In genomic region chr11:80085356-80086055, GRCm38 (mm10) we compare ENCODE assay signal across 17 mouse cellular contexts. TPM values are rescaled to one million over a fixed set of nuclear protein-coding genes. Genes with fewer than 3 reads are reported as not detected.
DNase-seq lines count a peak whose midpoint lies in the region; ATAC-seq and TF ChIP-seq lines count a peak whose summit lies in the region.
"Had no signal": no experiment of that assay in that cellular context is flagged by ENCODE, and none has a peak within 500 bp of the region (broad histone marks: within the 10 kb centered on the region; RNA-seq: fewer than 3 reads in every experiment).

No protein-coding gene starts in this region.

- no peak for DNase-seq in gastrocnemius, adult 2 months
- DNase-seq in gastrocnemius, postnatal 10 days: no peak
- DNase-seq in Muller cell, postnatal 12 days (ENCODE audit: inconsistent ontology term): peak; percentile 38
- DNase-seq in liver, embryonic 13.5 days: no peak
- DNase-seq in right cerebral cortex, postnatal 10 days (ENCODE audit: low spot score in 2 of 2): no peak
- no peak for DNase-seq in gastrocnemius, postnatal 25 days
- no peak for DNase-seq in frontal cortex, postnatal 14 days (ENCODE audit: low spot score in 2 of 2)
- DNase-seq: adrenal gland, adult 2 months; cerebellum, adult 11-12 months; layer of hippocampus, postnatal 36 days; right cerebral cortex, postnatal 25 days had no signal

- H3K4me3 ChIP-seq in gastrocnemius, adult 2 months: no peak overlapping the region
- H3K4me3 ChIP-seq in liver, embryonic 13.5 days (replicated peaks): no peak overlapping the region
- H3K4me3 ChIP-seq in megakaryocyte, embryonic 14.5 days (replicated peaks): peak overlapping the region; percentile 10
- H3K4me3 ChIP-seq: heart, embryonic 12.5 days; hindbrain, embryonic 12.5 days; kidney, embryonic 15.5 days; midbrain, embryonic 12.5 days; neural tube, embryonic 13.5 days had no signal

- H3K4me1 ChIP-seq in liver, embryonic 13.5 days (replicated peaks): peaks cover 64% of the 10 kb centered on the region
- peaks cover 60% of the 10 kb centered on the region for H3K4me1 ChIP-seq in megakaryocyte, embryonic 14.5 days

- no peak for TF ChIP-seq CTCF in gastrocnemius, adult 2 months (IDR thresholded peaks at IDR 0.05)

- no peak overlapping the region for H3K4me2 ChIP-seq in liver, embryonic 13.5 days
- H3K4me2 ChIP-seq: heart, embryonic 12.5 days; hindbrain, embryonic 12.5 days; kidney, embryonic 15.5 days; midbrain, embryonic 12.5 days; neural tube, embryonic 13.5 days had no signal

- H3K36me3 ChIP-seq in liver, embryonic 13.5 days: peaks cover 4% of the 10 kb centered on the region; the same call in 1 of the 2 replicates
- H3K36me3 ChIP-seq in megakaryocyte, embryonic 14.5 days (replicated peaks; ENCODE audit: low read length): peaks cover 8% of the 10 kb centered on the region
- H3K36me3 ChIP-seq: heart, embryonic 12.5 days; hindbrain, embryonic 12.5 days; kidney, embryonic 15.5 days; midbrain, embryonic 12.5 days; neural tube, embryonic 13.5 days had no signal

- no peak for ATAC-seq in liver, embryonic 13.5 days (ENCODE audit: low read depth)

- H3K27me3 ChIP-seq in liver, embryonic 13.5 days: no peaks in the 10 kb centered on the region
- no peaks in the 10 kb centered on the region for H3K27me3 ChIP-seq in megakaryocyte, embryonic 14.5 days (replicated peaks)
- H3K27me3 ChIP-seq: heart, embryonic 12.5 days; hindbrain, embryonic 12.5 days; kidney, embryonic 15.5 days; midbrain, embryonic 12.5 days; neural tube, embryonic 13.5 days had no signal

- 0 out of 2 replicates have a peak overlapping the region, but pooled peaks have one; percentile 12 for H3K27ac ChIP-seq in gastrocnemius, adult 2 months
- H3K27ac ChIP-seq in liver, embryonic 13.5 days: peak overlapping the region; percentile 53
- H3K27ac ChIP-seq: hindbrain, embryonic 12.5 days; kidney, embryonic 15.5 days; midbrain, embryonic 12.5 days; neural tube, embryonic 13.5 days had no signal

- peaks cover 5% of the 10 kb centered on the region; the same call in 1 of the 2 replicates for H3K9me3 ChIP-seq in liver, embryonic 13.5 days (replicated peaks)
- peaks cover 8% of the 10 kb centered on the region for H3K9me3 ChIP-seq in megakaryocyte, embryonic 14.5 days
- H3K9me3 ChIP-seq: heart, embryonic 12.5 days; hindbrain, embryonic 12.5 days; kidney, embryonic 15.5 days; midbrain, embryonic 12.5 days; neural tube, embryonic 13.5 days had no signal

- 57% methylated on average over 6 of the region's 6 CpGs for WGBS in liver, embryonic 13.5 days (ENCODE audit: insufficient replicate concordance)

- H3K9ac ChIP-seq in liver, embryonic 13.5 days: no peak overlapping the region; the same call in 1 of the 2 replicates
- H3K9ac ChIP-seq: heart, embryonic 12.5 days; hindbrain, embryonic 12.5 days; kidney, embryonic 15.5 days; midbrain, embryonic 12.5 days; neural tube, embryonic 13.5 days had no signal

- intact Hi-C loops in gastrocnemius, adult 2 months (cut with DNase I): loop anchor here (5.0 kb wide), 1 partner anchor 112 kb away; no protein-coding TSS in a partner anchor

RNA-seq across cellular contexts. Expression of gene Atad5, which starts 3.7 kb away (rescaled TPM):
- under 1 TPM; 0.74 to 0.81 TPM for total RNA-seq in gastrocnemius, adult 2 months (2021)
- total RNA-seq in gastrocnemius, postnatal 10 days (2021): 1 to 10 TPM; 3.6 to 3.8 TPM
- 10.7 and 12.9 TPM in 2 replicates for polyA plus RNA-seq in liver, embryonic 13.5 days (2015; fragmentation: Nextera tagmentation; extraction: Ambion mirVana)
- polyA plus RNA-seq in megakaryocyte, embryonic 14.5 days (2012; ENCODE audit: insufficient read depth, low replicate concordance): 0.47 TPM in 1 of 2 replicates, not detected in the other
- total RNA-seq in gastrocnemius, postnatal 25 days (2021): under 1 TPM; 0.72 to 0.99 TPM

RNA-seq across cellular contexts. Expression of gene Crlf3, which starts 4.7 kb away (rescaled TPM):
- 1 to 10 TPM; 4.1 to 6.6 TPM for total RNA-seq in gastrocnemius, adult 2 months (2021)
- total RNA-seq in gastrocnemius, postnatal 10 days (2021): 10 to 100 TPM; 11.6 to 14.9 TPM
- 91.4 and 103 TPM in 2 replicates for polyA plus RNA-seq in liver, embryonic 13.5 days (2015; fragmentation: Nextera tagmentation; extraction: Ambion mirVana)
- polyA plus RNA-seq in megakaryocyte, embryonic 14.5 days (2012; ENCODE audit: insufficient read depth, low replicate concordance): 3.0 and 15.0 TPM in 2 replicates
- 1 to 10 TPM; 6.6 to 7.7 TPM for total RNA-seq in gastrocnemius, postnatal 25 days (2021)

RNA-seq across cellular contexts. Expression of gene Tefm, which starts 56.5 kb away (rescaled TPM):
- 10 to 100 TPM; 18.6 to 24.1 TPM for total RNA-seq in gastrocnemius, adult 2 months (2021)
- total RNA-seq in gastrocnemius, postnatal 10 days (2021): 10 to 100 TPM; 21.0 to 22.2 TPM
- 17.7 and 20.5 TPM in 2 replicates for polyA plus RNA-seq in liver, embryonic 13.5 days (2015; fragmentation: Nextera tagmentation; extraction: Ambion mirVana)
- 0.44 TPM in 1 of 2 replicates, not detected in the other for polyA plus RNA-seq in megakaryocyte, embryonic 14.5 days (2012; ENCODE audit: insufficient read depth, low replicate concordance)
- total RNA-seq in gastrocnemius, postnatal 25 days (2021): 10 to 100 TPM; 16.3 to 21.5 TPM
